Mouse (Mus musculus): ENCODE measurements at regions not wholly inside any gene's neighbourhood (a gene's known extent, or its start where the extent isn't known, plus 50 kb on each side); places are given as distances from the start of the nearest gene placed in this dataset.

- no peak overlapping the region for H3K4me2 ChIP-seq (ENCODE audit: low read length)
- no peak for DNase-seq (ENCODE audit: low spot score)
- no peaks in the 10 kb centered on the region for H3K36me3 ChIP-seq (ENCODE audit: control insufficient read depth, insufficient read depth, low read length)
- H3K27me3 ChIP-seq (replicated peaks; ENCODE audit: control insufficient read depth, insufficient read depth, low read length) = no peaks in the 10 kb centered on the region
- no peak overlapping the region for H3K27ac ChIP-seq (ENCODE audit: low read depth)
- ATAC-seq (replicated peaks; ENCODE audit: low FRiP score, low TSS enrichment, low read depth) = no peak
- H3K4me3 ChIP-seq (ENCODE audit: low read depth, low read length) = no peak overlapping the region
- no peak overlapping the region for H3K9ac ChIP-seq (ENCODE audit: low read length)
- 82% methylated on average over 7 of the region's 7 CpGs for WGBS
- no peaks in the 10 kb centered on the region for H3K9me3 ChIP-seq (ENCODE audit: control insufficient read depth, low read length)
- no peaks in the 10 kb centered on the region for H3K4me1 ChIP-seq (replicated peaks; ENCODE audit: control insufficient read depth, insufficient read depth, low read length)
Observed at GRCm38 (mm10) chr2:171231288-171232050, 499.9 kb downstream of the Dok5 start.

DNA sequence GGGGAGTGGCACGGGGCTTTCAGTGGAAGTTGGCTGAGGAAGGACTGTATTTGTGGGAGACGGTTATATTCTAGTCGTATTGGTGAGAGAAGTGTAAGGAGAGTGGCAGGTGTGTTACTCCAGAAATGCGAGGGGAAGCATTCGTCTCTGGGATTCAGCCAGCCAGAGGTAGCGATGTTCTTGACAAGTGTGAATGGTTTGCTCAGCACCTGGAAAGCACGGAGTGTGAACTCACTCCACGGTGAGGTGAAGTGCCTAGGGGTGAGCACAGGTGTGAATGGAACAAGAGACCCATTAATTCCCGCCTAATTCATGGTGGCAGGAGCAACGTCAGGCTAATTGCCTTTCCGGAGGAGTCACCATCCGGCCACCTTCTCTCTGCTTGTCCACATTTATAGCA lies 498.9 kb downstream of the Dok5 start:
- no peak overlapping the region for H3K9ac ChIP-seq (ENCODE audit: low read length)
- no peak overlapping the region for H3K4me2 ChIP-seq (ENCODE audit: low read length)
- 84% methylated on average over 12 of the region's 12 CpGs for WGBS
- DNase-seq (ENCODE audit: low spot score) (no peak), ATAC-seq (replicated peaks; ENCODE audit: low FRiP score, low TSS enrichment, low read depth) (no peak)
- no peaks in the 10 kb centered on the region for H3K9me3 ChIP-seq (ENCODE audit: control insufficient read depth, low read length)
- no peak overlapping the region for H3K27ac ChIP-seq (ENCODE audit: low read depth)
- H3K36me3 ChIP-seq (ENCODE audit: control insufficient read depth, insufficient read depth, low read length) = no peaks in the 10 kb centered on the region
- H3K4me3 ChIP-seq (ENCODE audit: low read depth, low read length) = no peak overlapping the region
- no peaks in the 10 kb centered on the region for H3K27me3 ChIP-seq (replicated peaks; ENCODE audit: control insufficient read depth, insufficient read depth, low read length)
- H3K4me1 ChIP-seq (replicated peaks; ENCODE audit: control insufficient read depth, insufficient read depth, low read length) = no peaks in the 10 kb centered on the region

DNA sequence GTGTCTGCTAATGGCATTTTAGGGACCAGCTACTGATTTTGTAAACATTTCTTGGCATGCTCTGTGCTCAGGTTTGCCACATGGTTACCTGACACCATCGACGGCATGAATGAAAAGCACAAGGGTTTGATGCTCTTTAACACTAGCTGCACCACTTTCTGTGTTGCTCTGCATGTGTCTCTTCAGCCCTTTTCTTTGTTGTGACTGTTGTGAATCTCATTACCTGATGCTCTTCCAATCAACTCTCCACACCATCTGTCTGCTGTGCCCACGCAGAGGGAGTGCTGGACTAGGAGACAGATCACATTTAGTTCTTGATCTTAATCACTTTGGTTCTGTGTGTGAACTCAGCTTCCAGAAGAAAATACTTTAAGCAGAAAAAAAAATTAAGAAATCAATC lies 496.6 kb downstream of the Dok5 start:
- H3K4me1 ChIP-seq (replicated peaks; ENCODE audit: control insufficient read depth, insufficient read depth, low read length) = no peaks in the 10 kb centered on the region
- no peaks in the 10 kb centered on the region for H3K9me3 ChIP-seq (ENCODE audit: control insufficient read depth, low read length)
- ATAC-seq (replicated peaks; ENCODE audit: low FRiP score, low TSS enrichment, low read depth) (no peak), DNase-seq (ENCODE audit: low spot score) (no peak)
- H3K4me3 ChIP-seq (ENCODE audit: low read depth, low read length) = no peak overlapping the region
- no peaks in the 10 kb centered on the region for H3K27me3 ChIP-seq (replicated peaks; ENCODE audit: control insufficient read depth, insufficient read depth, low read length)
- 51% methylated on average over 3 of the region's 3 CpGs for WGBS
- H3K27ac ChIP-seq (ENCODE audit: low read depth) = no peak overlapping the region
- H3K9ac ChIP-seq (ENCODE audit: low read length) = no peak overlapping the region
- H3K4me2 ChIP-seq (ENCODE audit: low read length) = no peak overlapping the region
- no peaks in the 10 kb centered on the region for H3K36me3 ChIP-seq (ENCODE audit: control insufficient read depth, insufficient read depth, low read length)

GRCm38 (mm10) chr2:171213792-171214191 lies 482.2 kb downstream of the Dok5 start:
- no peak for ATAC-seq (replicated peaks; ENCODE audit: low FRiP score, low TSS enrichment, low read depth)
- H3K27me3 ChIP-seq (replicated peaks; ENCODE audit: control insufficient read depth, insufficient read depth, low read length) = no peaks in the 10 kb centered on the region
- no peak overlapping the region for H3K9ac ChIP-seq (ENCODE audit: low read length)
- H3K4me3 ChIP-seq (ENCODE audit: low read depth, low read length) = no peak overlapping the region
- no peaks in the 10 kb centered on the region for H3K4me1 ChIP-seq (replicated peaks; ENCODE audit: control insufficient read depth, insufficient read depth, low read length)
- no peaks in the 10 kb centered on the region for H3K9me3 ChIP-seq (ENCODE audit: control insufficient read depth, low read length)
- H3K4me2 ChIP-seq (ENCODE audit: low read length) = no peak overlapping the region
- no peak for DNase-seq (ENCODE audit: low spot score)
- 77% methylated on average over 6 of the region's 6 CpGs for WGBS
- no peaks in the 10 kb centered on the region for H3K36me3 ChIP-seq (ENCODE audit: control insufficient read depth, insufficient read depth, low read length)
- H3K27ac ChIP-seq (ENCODE audit: low read depth) = no peak overlapping the region

DNA sequence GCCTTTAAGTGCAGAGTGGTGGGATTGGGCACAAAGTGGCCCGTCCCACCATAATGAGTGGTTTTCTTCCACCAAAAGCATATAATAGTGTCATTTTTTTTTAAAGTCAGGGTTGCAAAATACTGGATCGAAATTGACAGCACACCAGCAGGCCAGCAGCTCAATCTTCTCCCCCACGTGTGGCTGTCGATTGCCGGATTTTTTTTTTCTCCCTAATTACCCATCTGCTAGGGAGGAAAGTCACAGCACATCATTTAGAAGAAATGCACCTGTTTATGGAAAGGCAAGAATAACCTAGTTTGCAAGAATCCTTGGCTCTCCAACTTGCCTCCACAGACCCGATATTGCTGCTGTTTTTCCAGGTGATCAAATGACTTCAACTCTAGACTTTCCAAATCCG lies 464.9 kb downstream of the Dok5 start:
- DNase-seq (ENCODE audit: low spot score) (no peak), ATAC-seq (replicated peaks; ENCODE audit: low FRiP score, low TSS enrichment, low read depth) (no peak)
- Histone ChIP-seq H3K4me3 (ENCODE audit: low read depth, low read length) (no peak overlapping the region), H3K36me3 (ENCODE audit: control insufficient read depth, insufficient read depth, low read length) (no peaks in the 10 kb centered on the region), H3K4me1 (replicated peaks; ENCODE audit: control insufficient read depth, insufficient read depth, low read length) (no peaks in the 10 kb centered on the region), H3K4me2 (ENCODE audit: low read length) (no peak overlapping the region), H3K9me3 (ENCODE audit: control insufficient read depth, low read length) (no peaks in the 10 kb centered on the region), H3K9ac (ENCODE audit: low read length) (no peak overlapping the region), H3K27ac (ENCODE audit: low read depth) (no peak overlapping the region), H3K27me3 (replicated peaks; ENCODE audit: control insufficient read depth, insufficient read depth, low read length) (no peaks in the 10 kb centered on the region)
- WGBS = 76% methylated on average over 7 of the region's 7 CpGs

- Histone ChIP-seq H3K9me3 (ENCODE audit: control insufficient read depth, low read length) (no peaks in the 10 kb centered on the region), H3K36me3 (ENCODE audit: control insufficient read depth, insufficient read depth, low read length) (no peaks in the 10 kb centered on the region), H3K27ac (ENCODE audit: low read depth) (no peak overlapping the region), H3K27me3 (replicated peaks; ENCODE audit: control insufficient read depth, insufficient read depth, low read length) (no peaks in the 10 kb centered on the region), H3K4me2 (ENCODE audit: low read length) (no peak overlapping the region), H3K9ac (ENCODE audit: low read length) (no peak overlapping the region), H3K4me3 (ENCODE audit: low read depth, low read length) (no peak overlapping the region), H3K4me1 (replicated peaks; ENCODE audit: control insufficient read depth, insufficient read depth, low read length) (no peaks in the 10 kb centered on the region)
- ATAC-seq (replicated peaks; ENCODE audit: low FRiP score, low TSS enrichment, low read depth) = no peak
- no peak for DNase-seq (ENCODE audit: low spot score)
- WGBS = 80% methylated on average over 5 of the region's 5 CpGs
Observed at GRCm38 (mm10) chr2:171192181-171192580, 460.6 kb downstream of the Dok5 start.

All from intestine, embryonic 14.5 days (tissue).